Mouse (Mus musculus): ENCODE results near the gene Psmb11. TPM values are rescaled to one million over a fixed set of nuclear protein-coding genes. Genes with fewer than 3 reads are reported as not detected.
A peak's percentile ranks its signal among the peaks of the same experiment; 100 is the strongest.

Gene Psmb11
- total RNA-seq (2017) = not detected in 3 replicates

GRCm38 (mm10) chr14:54621133-54621532 lies at the start of gene Psmb11:
Psmb11 (plus strand) TSS chr14:54621433.
- no peak for ATAC-seq (replicated peaks; ENCODE audit: insufficient number of reproducible peaks, low FRiP score, low TSS enrichment, poor library complexity, severe bottlenecking)

- ATAC-seq (replicated peaks; ENCODE audit: insufficient number of reproducible peaks, low FRiP score, low TSS enrichment, poor library complexity, severe bottlenecking) = no peak
Observed at GRCm38 (mm10) chr14:54572122-54572521, 49.1 kb upstream of the Psmb11 start.

DNA sequence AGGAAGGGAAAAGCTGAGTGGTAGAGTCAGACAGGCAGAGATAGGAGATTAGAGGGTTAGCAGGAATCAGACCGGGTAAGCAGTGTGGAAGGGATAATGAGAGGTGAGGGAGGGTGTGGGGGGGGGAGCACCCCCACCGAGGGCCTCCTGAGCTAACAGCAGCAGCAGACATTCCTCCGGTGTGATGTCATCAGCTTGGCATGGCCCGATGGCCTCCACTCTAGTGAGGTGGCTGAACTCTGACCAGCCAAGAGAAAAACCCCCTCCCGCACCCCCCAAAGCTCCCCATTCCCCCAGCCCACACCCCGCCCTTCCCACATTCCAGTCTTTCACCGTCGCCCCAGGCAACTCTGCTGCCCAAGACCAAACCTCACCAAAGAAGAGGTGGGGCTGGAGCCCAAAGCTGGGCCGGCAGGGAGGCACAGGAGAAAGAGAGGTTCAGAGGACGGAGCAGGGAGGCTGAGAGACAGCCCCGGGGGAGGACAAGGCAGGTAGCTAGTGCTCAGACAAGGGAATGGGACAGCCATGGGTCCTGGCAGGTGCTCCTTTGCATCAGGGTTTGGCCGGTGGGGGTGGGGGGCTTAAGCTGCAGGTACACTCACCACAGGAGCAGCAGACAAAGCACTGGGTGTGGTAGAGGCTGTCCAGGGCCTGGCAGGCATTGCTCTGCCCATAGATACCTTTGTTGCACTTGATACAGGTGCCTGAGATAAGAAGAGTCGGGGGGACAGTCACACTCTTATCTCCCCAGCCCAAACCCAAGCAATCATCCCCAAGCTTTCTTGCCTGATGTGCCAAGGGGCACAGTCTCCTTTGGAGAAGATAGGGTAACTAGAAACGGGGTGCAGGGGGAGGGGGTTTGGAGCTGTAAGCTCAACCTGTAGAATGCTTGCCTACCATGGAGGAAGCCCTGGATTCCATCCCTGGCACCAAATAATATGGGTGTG lies 48.2 kb upstream of the Psmb11 start:
- no peak for ATAC-seq (replicated peaks; ENCODE audit: insufficient number of reproducible peaks, low FRiP score, low TSS enrichment, poor library complexity, severe bottlenecking)

DNA sequence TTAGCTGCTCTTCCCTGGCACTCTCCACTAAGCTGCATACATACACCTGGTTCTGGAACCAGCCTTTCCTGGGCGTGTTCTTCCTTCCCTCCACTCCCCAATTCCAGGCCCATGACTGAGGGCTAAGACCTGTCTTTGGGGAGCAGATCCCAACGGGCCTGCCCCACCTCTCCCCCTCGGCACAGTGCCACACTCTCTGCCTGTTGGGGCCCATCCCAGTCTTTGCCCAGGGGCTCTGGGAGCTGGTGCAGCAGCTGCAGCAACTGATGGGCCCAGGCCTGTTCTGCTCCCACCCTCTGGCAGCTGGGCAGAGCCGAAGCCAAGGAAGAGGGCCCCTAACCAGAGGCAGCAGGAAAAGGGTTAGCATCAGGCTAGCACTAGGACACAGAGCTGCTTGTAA lies 47.0 kb upstream of the Psmb11 start:
- no peak for ATAC-seq (replicated peaks; ENCODE audit: insufficient number of reproducible peaks, low FRiP score, low TSS enrichment, poor library complexity, severe bottlenecking)

DNA sequence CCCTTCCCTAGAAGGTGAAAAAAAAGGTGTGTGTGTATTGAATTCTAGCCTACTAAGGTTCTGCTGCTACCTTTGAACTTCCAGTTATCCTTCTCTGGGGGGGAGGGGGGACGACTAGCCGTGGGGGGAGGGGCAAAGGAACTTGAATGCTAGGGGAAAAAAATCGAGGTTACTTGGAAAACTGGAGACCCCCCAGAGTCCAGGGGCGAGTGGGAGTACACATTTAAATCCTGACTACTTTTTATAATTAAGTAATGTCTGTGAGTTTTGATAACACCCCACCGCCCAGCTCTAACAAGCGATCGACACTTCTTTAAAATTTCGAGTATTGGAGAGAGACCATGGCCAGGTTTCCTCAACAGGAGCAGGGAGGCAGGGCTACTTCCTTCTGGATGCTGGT lies 46.2 kb upstream of the Psmb11 start:
- no peak for ATAC-seq (replicated peaks; ENCODE audit: insufficient number of reproducible peaks, low FRiP score, low TSS enrichment, poor library complexity, severe bottlenecking)

- ATAC-seq (replicated peaks; ENCODE audit: insufficient number of reproducible peaks, low FRiP score, low TSS enrichment, poor library complexity, severe bottlenecking) = no peak
Observed at GRCm38 (mm10) chr14:54575631-54576030, 45.6 kb upstream of the Psmb11 start.

DNA sequence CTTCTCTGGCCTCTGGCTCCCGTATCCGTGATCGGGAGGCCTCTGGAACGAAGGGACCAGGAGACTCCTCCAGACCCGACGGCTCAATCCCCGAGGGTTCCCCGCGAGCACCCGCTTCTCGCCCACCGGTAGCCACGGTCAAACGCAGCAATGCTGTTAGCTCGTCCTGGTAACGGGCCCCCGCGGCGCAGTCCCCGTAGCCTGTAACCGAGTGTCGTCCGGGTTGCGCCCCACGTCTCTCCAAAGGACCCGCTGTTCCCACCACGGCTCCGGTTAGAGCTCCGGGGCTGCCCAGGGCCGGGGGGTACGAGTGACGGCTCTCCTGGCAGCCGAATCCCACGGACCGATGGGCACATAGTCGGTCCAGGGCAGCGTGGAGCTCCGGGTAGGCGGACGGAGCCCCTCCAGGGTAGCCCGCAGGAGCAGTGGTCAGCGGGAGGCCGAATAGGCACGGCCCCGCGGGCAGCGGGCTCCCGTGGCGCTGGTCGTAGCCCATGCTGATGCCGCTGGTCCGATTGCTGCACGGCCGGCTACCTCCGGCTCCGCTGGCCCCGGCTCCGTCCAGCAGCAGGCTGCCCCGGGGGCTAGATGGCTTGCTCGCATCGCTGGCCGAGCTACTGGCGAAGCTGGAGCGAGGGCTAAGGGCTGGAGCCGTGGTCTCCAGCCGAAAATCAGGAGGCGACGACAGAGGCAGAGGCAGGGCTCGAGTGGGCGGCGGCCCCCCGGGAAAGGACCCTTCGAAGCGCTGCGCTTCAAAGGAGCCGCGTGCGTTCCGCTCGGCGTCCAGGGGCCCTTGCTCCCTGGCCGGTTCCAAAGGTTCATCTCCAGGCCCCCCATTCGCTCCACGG lies 44.8 kb upstream of the Psmb11 start:
- ATAC-seq (replicated peaks; ENCODE audit: insufficient number of reproducible peaks, low FRiP score, low TSS enrichment, poor library complexity, severe bottlenecking) = no peak

DNA sequence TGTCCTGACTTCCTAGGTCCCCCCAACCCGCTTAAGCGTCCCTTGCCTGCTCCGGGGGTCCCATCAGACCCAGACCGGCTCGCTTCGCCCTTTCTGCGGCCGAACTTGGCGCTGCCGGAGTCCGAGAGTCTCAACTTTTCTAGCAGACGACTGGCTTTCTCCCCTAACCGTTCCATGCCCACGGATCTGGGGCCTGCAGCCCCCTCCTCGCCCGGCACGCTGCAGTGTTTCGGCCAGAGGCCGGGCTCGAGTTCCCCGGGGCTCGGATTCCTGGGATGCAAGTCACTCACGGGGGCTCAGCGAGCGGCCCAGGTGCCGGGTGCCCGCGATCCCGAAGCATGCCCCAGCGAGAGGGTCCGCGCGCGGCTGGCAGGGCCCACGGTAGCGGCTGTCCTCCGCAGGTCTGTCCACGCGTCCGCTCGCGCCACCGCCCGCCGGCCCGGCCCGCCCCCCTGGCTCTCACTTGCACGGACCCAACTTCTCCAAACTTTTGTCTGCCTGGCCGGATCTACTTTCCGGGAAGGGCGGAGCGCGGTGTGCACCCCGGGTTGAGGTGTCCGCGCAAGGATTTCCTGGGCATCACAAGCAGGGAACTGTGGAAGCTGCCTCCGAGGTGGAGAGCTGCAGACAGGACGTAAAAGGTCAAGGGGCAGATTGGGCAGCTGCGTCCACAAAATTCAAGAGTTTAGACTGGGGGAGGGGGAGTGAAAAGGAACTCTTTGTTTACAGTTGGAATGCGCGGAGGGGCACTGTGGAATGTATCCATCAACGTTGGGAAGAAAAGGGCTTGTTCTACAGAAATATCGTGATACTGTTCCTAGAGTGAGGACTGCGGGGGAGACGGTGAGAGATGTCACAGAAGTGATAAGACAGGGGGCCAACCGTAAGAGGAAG lies 43.9 kb upstream of the Psmb11 start, which contains the start of gene Ajuba:
TSS of gene Ajuba (minus strand) at position 470 of the 894 bp plus-strand sequence.
- peak; percentile 84 for ATAC-seq (replicated peaks; ENCODE audit: insufficient number of reproducible peaks, low FRiP score, low TSS enrichment, poor library complexity, severe bottlenecking)

- ATAC-seq (replicated peaks; ENCODE audit: insufficient number of reproducible peaks, low FRiP score, low TSS enrichment, poor library complexity, severe bottlenecking) = 0 out of 2 replicates have a peak, but pooled peaks have one; percentile 45
Observed at GRCm38 (mm10) chr14:54578063-54578462, 43.2 kb upstream of the Psmb11 start.

DNA sequence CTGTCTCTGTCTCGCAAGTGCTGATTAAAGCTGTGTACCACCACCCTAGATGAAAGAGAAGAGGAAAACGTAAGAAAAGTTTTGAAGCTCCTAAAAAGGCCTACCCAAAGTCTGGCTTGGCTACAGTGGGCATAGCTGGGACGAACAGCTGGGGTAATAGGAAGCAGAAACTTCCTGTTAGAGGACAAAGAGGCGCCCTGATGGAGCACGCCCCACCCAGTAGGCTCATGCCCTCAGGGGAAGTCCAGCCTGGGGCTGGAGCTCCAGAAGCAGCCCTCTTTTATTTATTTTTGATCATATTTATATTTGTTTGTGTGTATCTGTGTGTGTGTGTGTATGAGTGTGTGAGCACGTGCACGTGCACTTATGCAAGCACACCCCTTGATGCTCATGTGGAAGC lies 41.6 kb upstream of the Psmb11 start:
- no peak; the same call in 1 of the 2 replicates for ATAC-seq (replicated peaks; ENCODE audit: insufficient number of reproducible peaks, low FRiP score, low TSS enrichment, poor library complexity, severe bottlenecking)

DNA sequence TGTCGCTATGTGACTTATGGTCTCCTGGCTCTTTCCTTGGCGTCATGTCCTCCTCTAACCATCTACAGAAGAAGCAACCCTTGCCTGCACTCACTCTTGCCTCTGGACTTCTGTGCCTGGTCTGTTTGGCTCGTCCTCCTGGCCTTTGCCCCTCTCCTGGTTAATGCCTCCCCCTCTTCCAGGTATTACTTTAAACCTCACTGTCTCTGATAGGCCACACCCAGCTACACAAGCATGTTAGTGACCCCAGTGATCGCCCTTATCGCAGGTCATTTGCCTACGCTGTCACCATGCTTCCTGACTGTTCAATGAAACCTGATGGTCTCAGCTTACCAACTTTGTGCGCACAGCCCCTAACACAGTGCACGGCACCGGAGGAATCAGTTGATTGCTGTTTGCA lies 38.7 kb upstream of the Psmb11 start:
- no peak for ATAC-seq (replicated peaks; ENCODE audit: insufficient number of reproducible peaks, low FRiP score, low TSS enrichment, poor library complexity, severe bottlenecking)

DNA sequence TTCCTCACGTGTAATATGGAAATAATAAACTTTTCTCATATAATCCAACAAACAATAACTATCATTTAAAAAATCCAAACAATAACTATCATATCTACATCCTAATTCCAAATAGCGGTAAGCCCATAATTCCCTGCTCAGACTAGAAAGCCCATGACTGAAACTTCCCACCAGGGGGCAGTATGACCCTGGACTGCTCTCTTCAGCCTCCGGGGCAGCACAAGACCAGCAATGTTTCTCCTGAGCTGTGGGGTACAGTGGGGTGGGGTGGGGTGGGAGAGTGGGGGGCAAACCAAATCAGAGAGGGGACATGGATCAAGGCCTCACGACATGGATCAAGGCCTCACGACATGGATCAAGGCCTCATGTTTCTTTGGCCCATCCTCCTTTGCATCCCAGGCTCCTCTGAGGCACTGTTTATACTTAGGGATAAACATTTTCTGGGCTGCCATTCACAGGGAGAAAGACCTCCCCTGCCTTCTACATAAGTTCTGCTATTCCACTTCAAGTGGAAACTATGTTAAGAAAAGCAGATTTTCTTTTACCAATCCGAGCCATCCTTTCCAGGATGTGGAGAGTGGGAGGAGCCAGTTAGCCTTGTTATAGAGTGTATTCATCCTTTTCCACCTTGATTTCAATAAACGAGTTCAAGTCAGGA lies 37.4 kb upstream of the Psmb11 start:
- ATAC-seq (replicated peaks; ENCODE audit: insufficient number of reproducible peaks, low FRiP score, low TSS enrichment, poor library complexity, severe bottlenecking) = no peak

GRCm38 (mm10) chr14:54591056-54591455 lies 30.2 kb upstream of the Psmb11 start:
- no peak for ATAC-seq (replicated peaks; ENCODE audit: insufficient number of reproducible peaks, low FRiP score, low TSS enrichment, poor library complexity, severe bottlenecking)

DNA sequence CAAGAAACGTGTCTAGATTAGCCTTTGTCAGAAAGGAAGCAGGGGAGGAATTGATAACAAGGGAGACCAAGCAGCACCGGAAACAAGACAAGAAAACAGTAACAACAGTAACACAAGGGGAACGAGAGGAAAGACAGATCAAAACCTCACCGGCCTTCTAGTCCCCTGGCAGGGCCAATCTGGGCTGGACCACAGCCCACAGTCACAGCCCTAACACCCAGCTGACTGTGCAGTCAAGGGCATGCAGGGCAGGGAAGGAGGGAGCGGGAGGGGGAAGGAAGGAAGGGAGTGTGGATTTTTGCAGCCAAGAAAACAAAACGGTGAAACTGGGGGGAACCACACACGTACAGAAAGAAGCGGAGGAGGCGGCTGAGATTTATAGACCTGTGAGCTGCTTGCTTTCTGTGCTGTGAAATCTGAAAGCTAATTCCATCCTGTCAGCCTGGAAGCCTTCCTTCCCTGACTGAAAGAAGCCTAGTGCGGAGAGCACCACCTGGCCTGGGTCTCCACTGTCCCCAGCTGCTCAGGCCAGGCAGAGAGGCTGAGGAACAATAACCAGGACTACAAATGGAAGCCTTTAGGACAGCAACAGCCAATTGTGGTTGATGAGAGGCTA lies 28.8 kb upstream of the Psmb11 start:
- no peak for ATAC-seq (replicated peaks; ENCODE audit: insufficient number of reproducible peaks, low FRiP score, low TSS enrichment, poor library complexity, severe bottlenecking)

DNA sequence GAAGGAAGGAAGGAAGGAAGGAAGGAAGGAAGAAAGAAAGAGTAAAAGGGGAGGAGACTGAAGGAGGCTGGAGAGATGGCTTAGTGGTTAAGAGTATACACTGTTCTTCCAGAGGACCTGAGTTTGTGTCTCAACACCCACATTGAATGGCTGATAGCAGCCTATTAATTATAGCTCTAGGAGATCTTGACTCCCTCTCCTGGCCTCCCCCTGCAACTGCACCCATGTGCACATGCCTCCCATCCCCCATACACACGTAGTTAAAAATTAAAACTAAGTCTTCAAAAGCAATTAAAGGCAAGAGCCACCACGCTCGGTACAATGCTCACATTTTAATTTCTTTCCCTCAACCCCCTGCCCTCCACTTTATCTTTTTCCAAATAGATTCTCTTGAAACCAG lies 27.2 kb upstream of the Psmb11 start:
- ATAC-seq (replicated peaks; ENCODE audit: insufficient number of reproducible peaks, low FRiP score, low TSS enrichment, poor library complexity, severe bottlenecking) = 0 out of 2 replicates have a peak, but pooled peaks have one; percentile 19

DNA sequence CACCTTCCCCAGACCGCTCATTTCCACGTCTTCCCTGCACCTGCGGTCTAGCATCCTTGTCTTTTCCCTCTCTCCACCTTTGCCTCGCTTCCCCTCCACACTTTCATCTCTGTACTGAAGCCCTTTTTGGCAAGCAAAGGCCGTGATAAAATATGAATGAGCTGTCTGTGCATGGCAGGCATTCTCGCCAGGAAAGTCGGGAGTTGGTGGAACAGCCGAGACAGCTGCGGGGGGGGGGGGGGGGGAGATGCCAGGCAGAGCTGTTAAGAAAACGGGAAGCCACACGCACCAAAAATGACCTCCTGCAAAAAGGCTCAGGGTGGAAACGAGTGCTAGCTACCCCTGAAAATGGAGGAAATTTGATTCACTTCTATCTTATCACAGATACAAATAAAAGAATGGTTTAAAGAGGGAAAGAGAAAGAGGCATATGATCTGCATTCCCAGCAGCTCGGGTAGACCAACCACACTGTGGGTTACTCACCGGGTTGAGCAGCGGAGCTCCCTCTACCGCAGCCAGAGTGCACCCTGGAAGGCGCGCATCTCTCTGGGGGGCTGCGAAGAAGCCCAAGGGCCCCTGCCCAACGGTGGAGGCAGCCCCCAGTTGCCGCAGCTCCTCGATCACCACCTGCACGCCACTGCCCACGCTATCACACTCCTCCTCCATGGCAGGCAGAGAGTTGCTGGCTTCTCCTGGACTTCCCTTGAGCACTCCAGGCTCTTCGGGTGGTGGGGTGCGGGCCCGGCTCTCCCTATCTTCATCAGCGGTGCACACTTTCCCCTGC lies 26.4 kb upstream of the Psmb11 start:
- no peak for ATAC-seq (replicated peaks; ENCODE audit: insufficient number of reproducible peaks, low FRiP score, low TSS enrichment, poor library complexity, severe bottlenecking)

DNA sequence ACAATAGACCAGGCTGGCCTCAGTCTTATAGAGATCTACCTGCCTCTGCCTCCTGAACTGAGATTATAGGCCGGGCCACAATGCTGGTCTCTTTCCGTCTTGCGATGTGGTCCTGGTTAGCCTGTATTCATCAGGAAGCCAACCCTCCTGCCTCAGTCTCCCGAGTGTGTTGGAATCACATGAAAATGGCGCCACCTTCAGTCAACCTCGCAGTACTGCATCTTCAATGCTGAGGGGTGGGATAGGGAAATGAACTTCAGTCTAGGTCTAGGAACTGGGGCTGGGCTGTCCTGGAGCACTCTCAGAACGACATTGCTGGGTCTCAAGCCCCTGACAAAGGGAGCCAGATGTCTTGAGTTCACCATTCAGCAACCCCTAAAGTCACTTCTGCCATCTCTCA lies 24.1 kb upstream of the Psmb11 start:
- ATAC-seq (replicated peaks; ENCODE audit: insufficient number of reproducible peaks, low FRiP score, low TSS enrichment, poor library complexity, severe bottlenecking) = no peak; the same call in 1 of the 2 replicates
